Mouse (Mus musculus): ENCODE measurements around the gene Lama2.
A peak's percentile ranks its signal among the peaks of the same experiment; 100 is the strongest.

The Lama2 gene

DNA sequence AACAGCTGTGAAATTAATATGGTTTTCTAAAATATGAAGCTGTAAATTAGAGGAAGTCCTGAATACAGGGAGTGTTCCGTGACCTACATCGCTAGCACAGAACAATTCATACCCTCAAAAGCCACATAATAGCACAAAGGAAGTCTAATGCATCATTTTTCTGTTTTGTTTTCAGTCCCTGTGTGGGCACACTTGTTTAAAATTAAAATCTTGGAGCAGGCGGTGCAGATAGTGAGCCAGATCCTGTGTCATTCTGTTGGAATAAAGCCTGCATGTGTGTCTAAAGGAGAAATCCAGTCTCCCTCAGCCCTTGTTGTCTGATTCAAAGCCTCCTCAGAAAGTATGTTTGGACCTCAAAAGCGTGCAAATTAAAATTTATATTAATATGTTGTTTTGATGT is 234.9 kb downstream of the Lama2 start:
- peak; percentile 27 for DNase-seq (ENCODE audit: low spot score)

DNA sequence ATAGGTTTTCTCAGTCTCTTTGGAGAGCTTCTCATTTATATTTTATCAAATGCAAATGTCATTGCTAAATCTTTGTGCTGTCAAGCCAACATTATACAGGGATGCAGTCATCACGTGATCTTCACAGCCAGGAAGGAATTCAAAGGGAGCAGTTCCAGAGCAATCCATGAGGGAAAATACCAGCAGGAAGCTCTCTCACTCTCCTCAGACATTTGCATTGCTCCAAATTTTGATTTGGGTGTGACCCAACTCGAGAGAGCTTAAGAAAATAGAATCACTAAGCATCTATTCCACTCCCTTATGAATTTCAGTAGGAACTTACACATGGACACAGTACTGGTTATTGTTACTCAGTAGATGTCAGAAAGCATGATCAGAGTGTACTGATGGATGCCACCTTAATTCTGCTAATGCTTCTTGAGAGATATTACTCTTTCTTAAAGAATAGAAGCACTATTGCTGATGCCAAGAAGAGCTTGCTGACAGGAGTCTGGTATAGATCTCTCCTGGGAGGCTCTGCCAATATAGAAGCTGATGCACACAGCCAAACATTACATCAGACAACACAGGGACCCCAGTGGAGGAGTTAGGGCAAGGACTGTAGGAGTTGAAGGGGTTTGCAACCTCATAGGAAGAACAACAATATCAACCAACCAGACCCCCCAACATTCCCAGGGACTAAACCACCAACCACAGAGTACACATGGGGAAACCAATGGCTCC is 236.5 kb downstream of the Lama2 start:
- no peak for DNase-seq (ENCODE audit: low spot score)

GRCm38 (mm10) chr10:27378286-27378685 is 241.3 kb downstream of the Lama2 start:
- DNase-seq (ENCODE audit: low spot score), result no peak

- DNase-seq (ENCODE audit: low spot score), result no peak
These were observed 275.3 kb downstream of the Lama2 start for GRCm38 (mm10) chr10:27344278-27344677.

DNA sequence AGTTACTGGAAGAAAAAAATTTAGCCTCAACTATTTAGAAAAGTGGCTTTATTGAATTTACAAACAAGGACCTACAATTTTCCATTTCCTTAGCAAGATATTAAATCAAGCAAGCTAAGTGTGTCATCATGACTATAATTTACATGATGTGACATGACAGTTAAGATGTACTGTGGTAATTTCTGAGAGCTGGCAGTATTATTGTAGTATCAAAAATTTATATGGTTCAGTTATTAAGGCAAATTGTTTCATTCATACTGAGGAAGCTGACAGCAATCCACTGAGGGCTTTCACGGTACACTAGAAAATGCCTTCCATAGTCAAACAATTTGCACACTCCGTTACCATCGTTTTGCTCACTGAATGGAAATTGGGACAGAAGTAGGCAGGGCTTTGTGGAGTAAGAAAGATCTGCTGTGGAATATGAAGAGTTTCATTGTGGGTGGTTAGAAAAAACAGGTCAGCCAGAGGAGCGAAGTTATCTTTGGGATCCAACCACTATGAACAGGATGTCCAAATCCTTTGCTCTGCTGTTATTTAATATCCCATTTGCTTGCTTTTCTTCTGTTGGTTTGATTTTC is 297.1 kb downstream of the Lama2 start:
- DNase-seq (ENCODE audit: low spot score), result peak; percentile 19

- no peak for DNase-seq (ENCODE audit: low spot score)
These were observed 312.1 kb downstream of the Lama2 start for GRCm38 (mm10) chr10:27307444-27307843.

DNA sequence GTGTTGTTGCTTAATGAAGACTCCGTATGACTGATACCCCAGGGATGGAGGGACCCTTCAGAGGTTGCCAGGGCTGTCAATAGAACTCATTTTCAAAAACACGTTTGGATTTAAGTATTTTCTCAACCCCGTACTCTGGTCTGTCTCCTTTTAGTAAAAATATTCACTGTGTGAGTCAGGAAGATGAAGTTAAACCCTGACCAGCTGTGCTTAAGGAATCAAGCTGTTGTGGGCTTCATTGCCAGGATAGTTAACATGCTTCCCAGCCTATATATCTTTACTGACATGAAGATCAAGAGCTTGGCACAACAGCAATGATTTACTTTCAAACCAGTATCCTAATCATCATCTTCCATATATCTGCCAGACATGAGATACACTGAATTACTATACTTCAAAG is 314.3 kb downstream of the Lama2 start:
- DNase-seq (ENCODE audit: low spot score), result no peak

- no peak for DNase-seq (ENCODE audit: low spot score)
These were observed 334.3 kb downstream of the Lama2 start for GRCm38 (mm10) chr10:27285098-27285860.

DNA sequence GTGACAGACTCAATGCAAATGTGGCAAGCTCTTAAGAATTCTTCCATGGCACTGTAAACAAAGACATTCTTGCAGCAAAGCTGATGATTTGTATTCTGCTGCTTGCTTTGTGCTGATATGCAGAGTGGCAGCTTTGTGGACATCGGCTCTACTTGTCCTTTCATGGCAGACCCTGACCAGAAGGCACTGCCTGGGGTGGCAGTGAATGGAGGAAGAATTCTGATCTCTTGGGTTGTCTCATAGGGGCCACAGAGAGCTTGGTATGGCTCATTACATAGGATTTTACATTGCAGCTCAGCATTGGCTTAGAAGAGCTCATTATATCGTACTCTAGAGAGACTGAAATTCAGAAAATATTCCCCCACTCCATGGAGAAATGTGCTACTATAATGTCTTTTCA is 352.1 kb downstream of the Lama2 start:
- DNase-seq (ENCODE audit: low spot score), result no peak

- no peak for DNase-seq (ENCODE audit: low spot score)
These were observed 353.7 kb downstream of the Lama2 start for GRCm38 (mm10) chr10:27265812-27266211.

GRCm38 (mm10) chr10:27264713-27265112 is 354.8 kb downstream of the Lama2 start:
- peak; percentile 1 for DNase-seq (ENCODE audit: low spot score)

- no peak for DNase-seq (ENCODE audit: low spot score)
These were observed 369.8 kb downstream of the Lama2 start for GRCm38 (mm10) chr10:27249741-27250140.

GRCm38 (mm10) chr10:27234755-27235154 is 384.8 kb downstream of the Lama2 start:
- no peak for DNase-seq (ENCODE audit: low spot score)

GRCm38 (mm10) chr10:27233577-27233976 is 386.0 kb downstream of the Lama2 start:
- no peak for DNase-seq (ENCODE audit: low spot score)

DNA sequence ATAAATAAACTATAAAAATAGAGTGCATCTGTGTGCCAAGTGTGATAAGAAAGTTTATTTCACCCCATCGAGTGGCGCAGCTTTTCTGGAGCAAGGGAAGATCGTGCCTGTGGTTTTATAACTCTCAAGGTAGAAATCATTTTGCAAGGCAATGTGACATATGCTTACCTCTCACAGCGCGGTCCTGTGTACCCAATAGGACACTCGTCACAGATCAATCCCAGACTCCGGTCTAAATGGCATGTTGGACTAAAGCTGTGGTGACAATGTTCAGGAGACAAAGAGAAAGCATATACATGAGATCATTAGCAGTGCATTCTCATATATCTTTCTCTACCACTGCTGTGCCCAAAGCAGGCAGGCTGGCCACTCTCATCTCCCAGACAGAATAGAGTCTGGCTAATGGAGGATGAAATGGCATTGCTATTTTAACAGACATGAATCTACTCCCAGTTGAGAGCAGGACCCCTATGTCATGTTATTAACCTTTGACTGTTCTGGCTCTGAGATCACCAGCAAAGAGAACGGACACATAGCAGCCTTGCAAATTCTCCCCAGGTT is 395.7 kb downstream of the Lama2 start:
- DNase-seq (ENCODE audit: low spot score), result no peak

GRCm38 (mm10) chr10:27222639-27223315 is 396.8 kb downstream of the Lama2 start:
- no peak for DNase-seq (ENCODE audit: low spot score)

DNA sequence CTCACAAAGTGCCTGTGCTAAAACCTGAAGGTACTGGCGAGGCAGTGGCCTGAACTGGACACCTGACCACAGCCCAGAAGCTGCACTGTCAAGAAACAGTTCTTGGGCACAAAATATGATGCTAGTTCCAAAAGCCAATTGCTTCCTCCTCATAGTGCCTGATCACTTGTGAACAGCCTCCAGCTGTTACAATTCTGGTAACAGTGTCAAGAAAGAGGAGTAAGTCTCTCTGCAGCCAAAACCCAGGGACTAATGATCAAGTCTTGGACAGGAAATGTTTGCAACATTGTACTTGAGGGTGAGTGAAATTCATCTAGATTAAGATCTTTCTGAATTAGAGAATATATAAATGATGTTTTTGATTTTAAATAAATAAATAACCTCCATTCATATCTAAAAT is 399.9 kb downstream of the Lama2 start:
- no peak for DNase-seq (ENCODE audit: low spot score)

DNA sequence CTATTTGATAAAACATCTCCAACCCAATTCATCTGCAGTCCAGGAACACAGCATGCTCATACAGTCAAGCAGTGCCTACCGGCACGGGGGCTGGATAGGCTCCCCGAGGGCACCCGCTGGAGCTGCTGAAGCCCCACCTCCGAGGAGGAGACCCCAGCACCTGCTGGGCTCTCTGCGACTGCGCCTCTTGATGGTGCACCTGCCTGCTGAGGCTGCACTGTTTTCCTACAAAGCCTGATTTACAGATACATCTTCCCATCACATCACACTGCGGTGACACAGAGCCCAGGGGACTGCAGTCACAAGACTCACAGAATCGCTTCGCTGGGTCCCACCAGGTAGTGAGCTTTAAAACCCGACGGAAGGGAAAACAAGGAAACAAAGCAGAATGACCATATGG is 412.2 kb downstream of the Lama2 start:
- DNase-seq (ENCODE audit: low spot score), result no peak

- DNase-seq (ENCODE audit: low spot score), result no peak
These were observed 421.1 kb downstream of the Lama2 start for GRCm38 (mm10) chr10:27198443-27198842.

DNA sequence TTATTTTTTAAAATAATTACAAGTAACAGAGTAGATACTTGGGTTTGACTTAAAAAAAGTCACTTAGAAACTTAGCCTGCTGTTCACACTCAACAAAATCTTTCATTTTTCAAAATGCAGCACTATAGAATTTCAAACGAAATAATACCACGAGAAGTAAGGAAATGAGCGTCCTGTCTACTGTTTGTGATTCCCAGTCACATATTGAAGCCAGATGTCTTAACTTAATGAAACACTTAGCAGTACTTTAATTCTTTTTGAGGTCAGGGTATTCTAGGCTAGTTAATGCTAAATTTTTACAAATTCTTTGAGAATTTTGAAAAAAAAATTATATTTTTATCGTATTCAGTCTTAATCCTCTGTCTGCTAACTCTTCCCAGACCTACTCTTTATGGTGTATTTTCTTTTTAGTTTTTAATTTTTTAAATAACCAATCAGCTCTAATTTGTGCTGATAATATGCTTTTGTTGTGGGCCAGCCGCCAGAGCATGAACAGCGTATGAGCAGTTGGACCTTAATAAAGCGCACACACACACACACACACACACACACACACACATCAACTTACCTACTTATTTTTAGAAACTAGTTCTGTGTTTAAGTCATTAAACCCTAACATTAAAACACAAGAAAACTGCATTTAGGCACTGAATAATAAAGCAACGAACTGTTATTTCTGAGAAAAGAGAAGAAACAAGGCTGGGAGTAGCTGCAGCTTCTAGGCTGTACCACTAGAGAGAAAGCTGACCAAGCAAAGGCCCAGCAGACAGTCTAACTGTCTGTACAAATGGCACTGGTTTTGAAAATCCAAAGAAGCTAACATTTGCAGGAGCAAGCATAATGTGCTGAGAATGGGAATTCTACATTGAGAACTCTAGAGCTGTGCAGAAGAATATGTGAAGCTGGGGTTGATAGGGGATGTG is 425.3 kb downstream of the Lama2 start:
- DNase-seq (ENCODE audit: low spot score), result no peak

Measured in left cerebral cortex, adult 11 months (tissue).